Mouse (Mus musculus) bone marrow, adult 2 months (tissue): ENCODE measurements around the gene Dio3. TPM values are rescaled to one million over a fixed set of nuclear protein-coding genes. Genes with fewer than 3 reads are reported as not detected.

Experiments
- H3K27ac ChIP-seq: fragments of 200-500 bp; 2 replicates; pipeline ENCODE4 v1.5.1; 2012; ENCODE audit warnings: low read depth, mild to moderate bottlenecking, control low read depth, inconsistent platforms, low read length; ENCODE audit not compliant: control insufficient read depth, poor library complexity, insufficient read depth
- H3K4me1 ChIP-seq: fragments of 200-500 bp; 2 replicates; pipeline ENCODE4 v1.6.1; 2011; ENCODE audit warnings: low read length; ENCODE audit not compliant: control insufficient read depth, insufficient read depth
- H3K4me3 ChIP-seq: fragments of 200-500 bp; replicated peaks from 2 replicates; pipeline ENCODE3; 2011; ENCODE audit warnings: mild to moderate bottlenecking, low read depth, low read length, control low read depth; ENCODE audit not compliant: control insufficient read depth
- CTCF ChIP-seq: fragments of 200-500 bp; IDR thresholded peaks from 2 replicates; pipeline ENCODE4 v1.5.1; 2011; ENCODE audit warnings: low read length, control low read depth; ENCODE audit not compliant: control insufficient read depth, insufficient read depth
- POLR2A ChIP-seq: fragments of 200-500 bp; IDR thresholded peaks from 2 replicates; pipeline ENCODE4 v1.6.1; 2011; ENCODE audit warnings: low read depth, mild to moderate bottlenecking, control low read depth, low read length, borderline replicate concordance; ENCODE audit not compliant: control insufficient read depth
- WGBS: fragments of 180-500 bp; shearing (Covaris S2); methylation state at CpG from one replicate; pipeline ENCODE4 v1.1.7; 2018; 5-methylcytosine and 5-hydroxymethylcytosine counted together
- polyA plus RNA-seq: library from polyadenylated mRNA; stranded (reverse); fragments of >200 nt; gene quantifications from 2 replicates; pipeline ENCODE4 v1.2.4, GENCODE M21; 2011; ENCODE audit warnings: low replicate concordance; ENCODE audit not compliant: missing spikeins, insufficient read depth, insufficient read length

Dio3 gene
- polyA plus RNA-seq, 1 experiment, result 0.75 TPM

GRCm38 (mm10) chr12:110245461-110245860 lies 33.4 kb upstream of the Dio3 start:
- Histone ChIP-seq H3K4me1 (no peaks in the 10 kb centered on the region), H3K27ac (no peak overlapping the region), H3K4me3 (no peak overlapping the region)
- 83% methylated on average over 4 of the region's 4 CpGs for WGBS
- TF ChIP-seq POLR2A (no peak), CTCF (no peak)

DNA sequence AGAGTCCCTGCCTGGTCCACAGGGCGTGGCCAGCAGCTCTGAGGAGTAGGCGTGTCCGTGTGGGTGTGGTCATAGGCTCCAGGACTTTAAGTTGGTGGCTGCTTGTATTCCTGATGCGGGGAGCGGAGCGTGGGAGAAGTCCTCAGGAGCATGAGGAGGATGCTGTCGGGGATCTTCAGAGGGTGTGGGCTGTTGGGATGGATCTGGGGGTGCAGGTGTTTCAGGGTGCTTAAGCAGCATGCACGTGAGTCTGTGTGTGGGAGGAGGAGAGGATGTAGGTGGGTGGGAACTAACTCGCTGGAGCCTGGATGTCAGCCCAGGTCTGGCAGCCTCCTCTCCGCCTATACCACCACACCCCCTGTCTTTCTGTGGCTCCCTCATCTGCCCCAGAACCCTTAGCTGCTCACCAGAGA lies 26.7 kb upstream of the Dio3 start:
- no peaks in the 10 kb centered on the region for H3K4me1 ChIP-seq
- H3K27ac ChIP-seq, result no peak overlapping the region
- H3K4me3 ChIP-seq, result no peak overlapping the region
- TF ChIP-seq POLR2A (no peak), CTCF (no peak)
- 24% methylated on average over 10 of the region's 10 CpGs for WGBS

DNA sequence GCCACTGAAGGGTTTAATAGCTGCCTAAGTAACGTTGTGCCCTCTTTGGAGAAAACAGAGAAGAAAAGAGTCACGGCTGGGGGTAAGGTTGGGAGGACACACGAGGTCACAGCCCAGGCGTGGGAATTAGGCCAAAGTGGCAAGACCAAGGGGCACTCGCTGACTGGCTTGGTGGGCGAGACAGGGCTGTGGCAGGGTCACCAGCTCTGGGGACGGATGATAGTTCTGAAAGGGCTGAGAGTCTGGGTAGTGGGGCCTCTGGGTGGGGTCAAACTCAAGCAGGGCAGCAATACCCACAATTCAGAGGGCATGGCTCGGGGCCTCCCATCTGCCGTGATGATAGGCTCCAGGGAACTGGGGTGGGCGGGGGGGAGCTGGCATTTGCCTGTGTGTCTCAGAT lies 23.1 kb upstream of the Dio3 start:
- TF ChIP-seq CTCF (no peak), POLR2A (no peak)
- Histone ChIP-seq H3K4me3 (no peak overlapping the region), H3K4me1 (no peaks in the 10 kb centered on the region), H3K27ac (no peak overlapping the region)
- 69% methylated on average over 10 of the region's 10 CpGs for WGBS

GRCm38 (mm10) chr12:110256478-110257220 lies 22.2 kb upstream of the Dio3 start:
- no peaks in the 10 kb centered on the region for H3K4me1 ChIP-seq
- 22% methylated on average over 14 of the region's 14 CpGs for WGBS
- TF ChIP-seq POLR2A, result no peak
- TF ChIP-seq CTCF, result no peak
- no peak overlapping the region for H3K27ac ChIP-seq
- H3K4me3 ChIP-seq, result no peak overlapping the region

- no peak for TF ChIP-seq POLR2A
- no peak for TF ChIP-seq CTCF
- 76% methylated on average over 3 of the region's 3 CpGs for WGBS
- H3K4me1 ChIP-seq, result no peaks in the 10 kb centered on the region
- no peak overlapping the region for H3K4me3 ChIP-seq
- no peak overlapping the region for H3K27ac ChIP-seq
Observed at GRCm38 (mm10) chr12:110268226-110268625, 10.6 kb upstream of the Dio3 start.

GRCm38 (mm10) chr12:110269686-110270085 lies 9.2 kb upstream of the Dio3 start:
- no peaks in the 10 kb centered on the region for H3K4me1 ChIP-seq
- WGBS, result 86% methylated on average over 4 of the region's 4 CpGs
- TF ChIP-seq CTCF (no peak), POLR2A (no peak)

DNA sequence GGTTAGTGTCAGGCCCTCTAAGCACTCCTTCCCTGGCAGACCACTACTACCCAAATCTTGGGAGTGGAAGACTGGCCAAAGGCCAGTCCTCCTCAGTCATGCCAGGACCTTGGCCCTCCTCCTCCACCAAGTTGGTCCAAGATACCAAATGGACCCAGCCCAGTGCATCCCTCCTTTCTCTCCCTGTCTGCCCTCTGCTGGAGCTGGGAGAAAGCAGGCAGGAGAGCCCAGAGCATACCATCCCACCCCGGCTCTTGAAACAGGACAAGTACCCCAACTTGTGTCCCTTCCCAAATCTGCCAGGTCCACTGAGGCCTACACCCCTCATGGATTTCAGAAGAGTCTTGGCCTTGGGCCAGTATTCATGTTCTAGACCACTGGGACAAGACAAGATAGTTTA lies 2.8 kb upstream of the Dio3 start:
- H3K4me3 ChIP-seq, result no peak overlapping the region
- WGBS, result 57% methylated on average over 1 of the region's 1 CpGs
- TF ChIP-seq POLR2A, result no peak
- no peak for TF ChIP-seq CTCF
- H3K4me1 ChIP-seq, result no peaks in the 10 kb centered on the region
- H3K27ac ChIP-seq, result no peak overlapping the region

More at GRCm38 (mm10) chr12:110269686-110270085, 9.2 kb upstream of the Dio3 start:
- Histone ChIP-seq H3K4me3 (no peak overlapping the region), H3K27ac (no peak overlapping the region)

GRCm38 (mm10) chr12:110277259-110277964 lies 1.5 kb upstream of the Dio3 start:
- Histone ChIP-seq H3K27ac (no peak overlapping the region), H3K4me3 (no peak overlapping the region), H3K4me1 (no peaks in the 10 kb centered on the region)
- 9% methylated on average over 33 of the region's 33 CpGs for WGBS
- no peak for TF ChIP-seq POLR2A
- TF ChIP-seq CTCF, result no peak
